Mouse (Mus musculus) embryonic facial prominence, embryonic 12.5 days (tissue): ENCODE results near the gene Mettl2. TPM values are rescaled to one million over a fixed set of nuclear protein-coding genes. Genes with fewer than 3 reads are reported as not detected.

ENCODE experiments used
- ATAC-seq: fragments of 200-750 bp; cut with Nextera tagmentation; 2 replicates; pipeline ENCODE4 v1.8.0; 2017; ENCODE audit not compliant: insufficient number of reproducible peaks, insufficient read depth, low FRiP score, low TSS enrichment
- H3K27ac ChIP-seq: fragments of 300-500 bp; sonication (generic); 2 replicates; pipeline ENCODE4 v1.5.1; 2016; ENCODE audit warnings: mild to moderate bottlenecking
- H3K27me3 ChIP-seq: fragments of 300-500 bp; sonication (generic); 2 replicates; pipeline ENCODE4 v1.6.1; 2016; ENCODE audit warnings: mild to moderate bottlenecking, moderate library complexity
- H3K36me3 ChIP-seq: fragments of 300-500 bp; sonication (generic); 2 replicates; pipeline ENCODE4 v1.6.1; 2016; ENCODE audit warnings: mild to moderate bottlenecking
- H3K4me1 ChIP-seq: fragments of 300-500 bp; sonication (generic); 2 replicates; pipeline ENCODE4 v1.6.1; 2016
- H3K4me2 ChIP-seq: fragments of 300-500 bp; sonication (generic); replicated peaks from 2 replicates; pipeline ENCODE4 v1.6.1; 2016; ENCODE audit warnings: mild to moderate bottlenecking, moderate library complexity
- H3K4me3 ChIP-seq: fragments of 300-500 bp; sonication (generic); 2 replicates; pipeline ENCODE4 v1.5.1; 2016; ENCODE audit warnings: mild to moderate bottlenecking
- H3K9ac ChIP-seq: fragments of 300-500 bp; sonication (generic); 2 replicates; pipeline ENCODE4 v1.6.1; 2016; ENCODE audit warnings: mild to moderate bottlenecking, moderate library complexity
- H3K9me3 ChIP-seq: fragments of 300-500 bp; sonication (generic); 2 replicates; pipeline ENCODE4 v1.6.1; 2016; ENCODE audit warnings: mild to moderate bottlenecking, moderate library complexity
- WGBS: fragments of 180-500 bp; shearing (Covaris S2); methylation state at CpG from one replicate; pipeline ENCODE4 v1.1.7; 2016; 5-methylcytosine and 5-hydroxymethylcytosine counted together
- polyA plus RNA-seq: library from polyadenylated mRNA; unstranded; fragments of >200 nt; fragmentation: Nextera tagmentation; extraction: Ambion mirVana; gene quantifications from 2 replicates; pipeline ENCODE4 v1.2.1, GENCODE M21; 2016

Mettl2 gene
- polyA plus RNA-seq, 1 experiment from 2014 or later = 51.2 TPM

DNA sequence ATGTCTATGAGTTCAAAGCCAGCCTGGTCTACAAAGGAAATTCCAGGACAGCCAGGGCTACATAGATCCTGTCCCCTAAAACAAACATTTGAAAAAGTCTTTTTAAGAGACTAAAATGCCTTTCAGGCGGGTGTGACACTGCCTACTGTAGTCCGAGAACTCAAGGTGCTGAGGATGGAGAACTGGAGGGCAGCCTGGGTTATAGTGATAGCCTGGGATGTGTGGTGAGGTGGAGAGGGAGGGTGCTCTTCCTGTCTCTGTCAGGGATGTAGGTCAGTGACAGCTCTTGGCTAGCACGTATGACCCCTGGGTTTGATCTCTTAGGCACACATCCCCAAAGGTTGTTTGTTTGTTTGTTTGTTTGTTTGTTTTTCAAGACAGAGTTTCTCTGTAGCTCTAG, 17.9 kb downstream of the Mettl2 start:
- Histone ChIP-seq H3K9me3 (no peaks in the 10 kb centered on the region), H3K36me3 (peaks cover 20% of the 10 kb centered on the region), H3K9ac (no peak overlapping the region), H3K4me2 (no peak overlapping the region), H3K27ac (no peak overlapping the region), H3K27me3 (no peaks in the 10 kb centered on the region), H3K4me3 (no peak overlapping the region), H3K4me1 (no peaks in the 10 kb centered on the region)
- WGBS = 84% methylated on average over 3 of the region's 3 CpGs
- no peak for ATAC-seq

DNA sequence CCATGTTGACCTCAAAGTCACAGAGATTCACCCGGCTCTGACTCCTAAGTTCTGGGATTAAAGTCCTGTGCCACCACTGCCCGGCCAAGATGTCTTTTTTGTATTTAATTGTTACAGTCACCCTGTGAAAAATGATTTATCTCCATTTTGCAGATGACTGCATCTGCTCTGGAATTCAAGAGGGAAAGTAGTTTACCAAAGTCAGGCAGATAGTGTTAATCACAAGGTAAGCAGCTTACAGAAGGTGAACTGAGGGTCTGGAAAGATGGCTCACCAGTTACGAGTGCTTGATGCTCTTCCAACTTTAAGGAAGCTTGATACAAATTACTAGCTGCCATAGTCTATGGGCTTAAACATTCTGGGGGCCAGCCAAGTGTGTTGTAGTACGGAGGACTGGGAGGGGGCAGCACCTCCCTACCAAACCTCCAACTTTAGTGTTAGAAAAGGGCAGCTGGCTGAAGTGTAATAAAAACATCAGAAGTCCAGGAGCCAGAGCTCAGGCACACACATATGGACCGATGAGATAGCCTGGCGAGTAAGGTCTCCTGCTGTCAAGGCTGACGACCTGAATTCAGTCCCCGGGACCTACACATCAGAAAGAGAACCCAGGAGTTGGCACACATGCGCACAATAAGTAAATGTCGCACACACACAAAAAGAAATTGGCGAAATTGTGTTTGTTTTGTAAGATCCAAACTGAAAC, 18.4 kb downstream of the Mettl2 start:
- 78% methylated on average over 11 of the region's 11 CpGs for WGBS
- H3K4me3 ChIP-seq = no peak overlapping the region
- H3K36me3 ChIP-seq = peaks cover 15% of the 10 kb centered on the region
- no peak overlapping the region for H3K9ac ChIP-seq
- no peaks in the 10 kb centered on the region for H3K27me3 ChIP-seq
- H3K27ac ChIP-seq = no peak overlapping the region
- H3K9me3 ChIP-seq = no peaks in the 10 kb centered on the region
- no peak for ATAC-seq
- H3K4me1 ChIP-seq = no peaks in the 10 kb centered on the region
- no peak overlapping the region for H3K4me2 ChIP-seq

DNA sequence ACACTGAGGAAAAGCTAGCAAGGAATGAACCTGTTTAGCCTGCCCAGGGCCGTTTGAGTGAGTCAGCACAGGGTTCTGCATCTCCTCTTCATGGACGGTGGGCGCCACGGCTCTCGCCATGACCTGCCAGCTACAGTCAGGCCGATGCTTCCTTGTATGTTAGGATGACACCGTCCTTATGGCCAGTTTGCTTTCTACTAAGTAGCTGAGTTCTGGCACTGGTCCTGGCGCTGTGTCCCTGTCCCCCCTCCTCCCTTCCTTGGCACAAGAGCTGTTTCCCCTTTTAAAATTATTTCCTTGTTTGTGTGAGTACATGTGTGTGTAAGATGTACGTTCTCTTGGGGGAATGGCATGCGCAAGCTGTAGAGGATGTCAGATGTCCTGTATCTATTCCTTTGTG, 19.0 kb downstream of the Mettl2 start:
- H3K27me3 ChIP-seq = no peaks in the 10 kb centered on the region
- H3K27ac ChIP-seq = no peak overlapping the region
- H3K4me1 ChIP-seq = no peaks in the 10 kb centered on the region
- 85% methylated on average over 10 of the region's 10 CpGs for WGBS
- H3K36me3 ChIP-seq = peaks cover 9% of the 10 kb centered on the region
- H3K9ac ChIP-seq = no peak overlapping the region
- no peaks in the 10 kb centered on the region for H3K9me3 ChIP-seq
- no peak for ATAC-seq
- no peak overlapping the region for H3K4me3 ChIP-seq
- no peak overlapping the region for H3K4me2 ChIP-seq

DNA sequence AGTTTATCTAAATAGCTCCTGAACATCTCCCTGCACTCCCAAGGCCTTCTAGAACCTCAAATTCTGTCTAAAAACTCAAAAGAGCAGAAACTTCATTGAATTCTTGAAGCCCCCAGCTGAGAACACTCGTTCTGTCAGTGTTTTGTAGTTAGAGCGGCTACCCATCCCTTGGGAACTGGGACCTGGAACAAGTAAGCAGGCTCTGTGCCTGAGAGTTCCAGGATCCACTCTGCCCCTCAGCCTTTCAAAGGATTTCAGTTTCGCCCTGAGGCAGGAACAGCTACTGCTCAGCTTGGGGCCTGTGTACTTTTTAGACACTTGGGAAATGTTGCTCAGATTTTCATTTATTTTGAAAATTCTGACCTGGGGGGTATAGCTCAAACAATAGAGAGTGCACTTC, 20.4 kb downstream of the Mettl2 start, which contains the start of gene Gm10842:
Gm10842 (plus strand) TSS at position 301 of the 400 bp plus-strand sequence.
- H3K9me3 ChIP-seq = no peaks in the 10 kb centered on the region
- H3K27ac ChIP-seq = no peak within 1 kb of the TSS
- H3K9ac ChIP-seq = no peak within 1 kb of the TSS
- H3K27me3 ChIP-seq = peaks cover 6% of the 10 kb centered on the region; the same call in 1 of the 2 replicates
- whole genome bisulfite sequencing = 69% methylated on average over 3 of the region's 3 CpGs
- no peak within 1 kb of the TSS for H3K4me3 ChIP-seq
- H3K4me2 ChIP-seq = no peak within 1 kb of the TSS
- H3K36me3 ChIP-seq = no peaks in the 10 kb centered on the region
- no peak for ATAC-seq
- peaks cover 2% of the 10 kb centered on the region; the same call in 1 of the 2 replicates for H3K4me1 ChIP-seq

DNA sequence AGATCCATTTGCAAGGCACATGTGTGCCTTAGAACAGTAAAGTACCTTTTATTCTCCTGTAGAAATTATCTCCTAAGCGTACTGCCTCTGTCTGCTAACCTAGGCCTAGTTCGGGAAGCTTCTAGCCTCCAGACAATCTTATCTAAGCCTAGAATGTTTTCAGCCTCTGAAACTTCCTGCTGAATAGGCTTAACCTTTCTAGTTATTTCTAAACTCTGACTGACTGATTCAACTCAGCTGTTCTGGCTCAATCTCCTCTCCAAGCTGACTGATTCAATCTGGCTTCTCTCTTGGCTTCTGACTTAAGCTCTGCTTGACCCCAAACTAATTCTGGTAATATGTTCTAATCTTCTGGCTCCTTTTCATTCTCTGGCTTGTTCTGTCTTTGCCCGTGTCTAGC, 23.1 kb downstream of the Mettl2 start:
- WGBS = 69% methylated on average over 3 of the region's 3 CpGs
- Histone ChIP-seq H3K27ac (no peak overlapping the region), H3K9ac (no peak overlapping the region), H3K27me3 (peaks cover 9% of the 10 kb centered on the region; the same call in 1 of the 2 replicates), H3K36me3 (no peaks in the 10 kb centered on the region), H3K4me3 (no peak overlapping the region), H3K9me3 (no peaks in the 10 kb centered on the region), H3K4me2 (no peak overlapping the region), H3K4me1 (peaks cover 23% of the 10 kb centered on the region)
- ATAC-seq = no peak

DNA sequence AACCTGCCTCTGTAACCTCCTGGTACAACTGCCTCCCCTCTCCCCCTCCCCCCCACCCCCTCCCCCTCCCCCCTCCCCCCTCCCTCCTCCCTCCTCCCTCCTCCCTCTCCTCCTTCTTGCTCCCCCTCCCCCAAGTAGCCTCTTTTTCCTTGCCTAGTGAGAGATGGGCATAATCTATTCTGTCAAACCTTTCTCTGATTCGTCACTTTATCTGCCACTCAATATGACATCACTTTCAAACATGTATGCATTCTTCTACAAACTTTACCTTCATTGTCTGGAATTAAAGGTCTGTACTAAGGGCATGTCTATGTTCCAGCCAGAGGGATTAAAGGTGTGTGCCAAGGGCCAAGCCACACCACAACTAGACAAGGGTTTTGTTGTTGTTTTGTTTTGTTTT, 23.5 kb downstream of the Mettl2 start:
- WGBS = 91% methylated on average over 1 of the region's 1 CpGs
- H3K27ac ChIP-seq = no peak overlapping the region
- H3K4me3 ChIP-seq = no peak overlapping the region
- peaks cover 9% of the 10 kb centered on the region; the same call in 1 of the 2 replicates for H3K27me3 ChIP-seq
- H3K9ac ChIP-seq = no peak overlapping the region
- no peak for ATAC-seq
- H3K4me2 ChIP-seq = no peak overlapping the region
- no peaks in the 10 kb centered on the region for H3K9me3 ChIP-seq
- peaks cover 23% of the 10 kb centered on the region for H3K4me1 ChIP-seq
- H3K36me3 ChIP-seq = no peaks in the 10 kb centered on the region

DNA sequence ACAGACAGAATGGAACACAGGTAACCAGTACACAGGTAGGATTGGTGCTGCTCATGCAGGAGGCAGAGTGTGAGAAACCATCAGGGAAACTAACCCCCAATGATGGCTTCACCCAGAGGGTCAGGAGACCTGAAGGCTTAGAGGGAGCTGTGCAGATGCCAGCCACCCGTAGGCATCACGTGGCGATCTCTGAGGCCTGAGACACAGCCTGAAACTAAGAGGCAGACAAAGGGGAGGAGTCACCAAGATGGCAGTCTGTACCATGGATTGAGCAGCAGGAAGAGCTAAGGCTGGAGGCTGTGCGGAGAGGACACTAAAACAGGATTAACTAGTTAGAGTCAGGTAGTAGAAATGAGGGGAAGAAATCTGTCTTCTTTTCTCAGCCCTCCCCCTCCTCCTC, 24.5 kb downstream of the Mettl2 start:
- Histone ChIP-seq H3K9ac (no peak overlapping the region), H3K4me2 (no peak overlapping the region), H3K4me3 (no peak overlapping the region), H3K4me1 (peaks cover 26% of the 10 kb centered on the region), H3K9me3 (no peaks in the 10 kb centered on the region), H3K36me3 (no peaks in the 10 kb centered on the region), H3K27me3 (peaks cover 9% of the 10 kb centered on the region; the same call in 1 of the 2 replicates), H3K27ac (no peak overlapping the region)
- no peak for ATAC-seq
- WGBS = 60% methylated on average over 4 of the region's 4 CpGs

DNA sequence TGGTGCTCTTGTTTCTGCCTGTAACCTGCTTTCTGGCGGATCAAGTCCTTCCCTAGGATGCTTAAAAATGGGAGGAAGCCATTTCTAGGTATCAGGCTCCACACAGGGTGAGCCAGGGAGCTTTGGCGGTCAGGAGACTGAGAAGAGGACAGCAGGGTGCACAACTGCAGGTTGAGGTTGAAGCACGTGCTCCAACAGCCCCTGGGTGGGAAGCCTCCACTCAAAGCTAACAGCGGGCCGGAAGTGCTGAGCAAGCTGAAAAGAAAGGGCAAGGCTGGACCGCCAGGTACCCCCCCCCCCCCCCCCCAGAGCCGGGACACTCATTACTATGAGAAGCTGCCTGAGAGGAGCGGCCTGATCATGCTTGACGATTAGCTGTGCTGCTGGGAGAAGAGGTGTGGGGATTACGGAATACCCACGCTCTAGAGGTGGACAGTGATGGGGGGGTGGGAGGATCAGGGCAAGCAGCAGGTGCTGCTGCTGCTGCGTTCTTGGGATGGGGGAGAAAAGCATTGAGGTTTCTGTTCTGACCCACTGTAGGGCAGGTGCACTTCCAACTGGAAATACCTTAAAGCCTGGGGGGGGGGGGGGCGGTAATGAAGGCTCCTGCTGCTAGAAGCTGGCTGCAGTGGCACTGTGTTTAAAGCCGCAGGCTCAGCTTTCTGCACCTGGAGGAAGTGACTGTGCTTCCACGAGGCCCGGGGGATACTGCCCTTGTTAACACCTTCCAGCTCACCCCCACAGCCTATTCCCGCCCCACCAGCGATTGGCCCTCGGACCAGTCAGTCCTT, 25.2 kb downstream of the Mettl2 start:
- H3K4me3 ChIP-seq = no peak overlapping the region
- 19% methylated on average over 18 of the region's 19 CpGs for WGBS
- no peak for ATAC-seq

DNA sequence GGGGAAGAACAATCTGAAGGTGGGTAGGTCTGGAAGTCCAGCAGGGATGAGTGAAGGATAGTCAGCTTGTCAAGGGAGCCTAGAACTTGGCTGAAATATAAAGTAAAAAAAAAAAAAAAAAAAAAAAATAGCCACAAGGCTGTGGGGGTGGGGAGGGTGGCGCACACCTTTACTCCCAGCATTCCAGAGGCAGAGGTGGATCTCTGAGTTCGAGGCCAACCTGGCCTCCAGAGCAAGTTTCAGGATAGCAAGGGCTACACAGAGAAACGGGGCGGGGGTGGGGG, 25.7 kb downstream of the Mettl2 start:
- WGBS = no CpG with 5 or more reads among the region's 4 CpGs
- Histone ChIP-seq H3K4me2 (no peak overlapping the region), H3K36me3 (no peaks in the 10 kb centered on the region), H3K9me3 (no peaks in the 10 kb centered on the region), H3K27me3 (peaks cover 9% of the 10 kb centered on the region; the same call in 1 of the 2 replicates), H3K27ac (no peak overlapping the region), H3K9ac (no peak overlapping the region), H3K4me3 (no peak overlapping the region), H3K4me1 (peaks cover 33% of the 10 kb centered on the region)
- ATAC-seq = no peak

More for the DNA sequence above, 25.2 kb downstream of the Mettl2 start:
- H3K4me2 ChIP-seq = 0 out of 2 replicates have a peak overlapping the region, but pooled peaks have one; percentile 9
- no peak overlapping the region for H3K27ac ChIP-seq
- H3K36me3 ChIP-seq = no peaks in the 10 kb centered on the region
- peaks cover 32% of the 10 kb centered on the region for H3K4me1 ChIP-seq
- peak overlapping the region; percentile 20; the same call in 1 of the 2 replicates for H3K9ac ChIP-seq
- peaks cover 9% of the 10 kb centered on the region; the same call in 1 of the 2 replicates for H3K27me3 ChIP-seq
- no peaks in the 10 kb centered on the region for H3K9me3 ChIP-seq

DNA sequence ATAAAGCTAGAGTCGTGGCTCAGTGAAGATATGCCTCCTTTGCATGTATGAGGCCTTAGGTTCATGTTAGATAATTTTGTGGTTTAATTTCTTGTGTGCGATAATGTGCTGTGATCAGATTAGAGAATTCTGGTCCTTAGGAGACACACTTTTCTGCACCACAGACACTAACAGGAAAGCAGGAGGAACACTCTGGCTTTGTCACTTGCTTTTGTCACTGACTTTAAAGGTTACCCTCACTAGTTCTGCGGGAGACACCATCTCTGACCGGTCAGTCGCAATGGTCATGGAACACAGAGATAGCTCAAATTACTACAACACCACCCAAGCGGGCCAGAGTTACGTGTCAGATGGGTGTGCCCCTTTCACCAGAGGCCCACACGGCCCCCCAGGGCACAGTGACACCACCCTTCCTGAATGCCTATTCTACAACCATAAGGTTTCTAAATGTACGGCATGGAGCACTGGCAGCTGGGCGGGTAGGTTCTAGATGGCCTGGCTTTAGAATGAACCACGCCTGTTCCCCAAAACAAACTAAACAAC, 26.2 kb downstream of the Mettl2 start:
- Histone ChIP-seq H3K27me3 (peaks cover 9% of the 10 kb centered on the region; the same call in 1 of the 2 replicates), H3K36me3 (no peaks in the 10 kb centered on the region), H3K27ac (no peak overlapping the region), H3K4me2 (no peak overlapping the region), H3K4me3 (no peak overlapping the region), H3K4me1 (peaks cover 33% of the 10 kb centered on the region), H3K9me3 (no peaks in the 10 kb centered on the region), H3K9ac (no peak overlapping the region)
- WGBS = 43% methylated on average over 11 of the region's 11 CpGs
- no peak for ATAC-seq

DNA sequence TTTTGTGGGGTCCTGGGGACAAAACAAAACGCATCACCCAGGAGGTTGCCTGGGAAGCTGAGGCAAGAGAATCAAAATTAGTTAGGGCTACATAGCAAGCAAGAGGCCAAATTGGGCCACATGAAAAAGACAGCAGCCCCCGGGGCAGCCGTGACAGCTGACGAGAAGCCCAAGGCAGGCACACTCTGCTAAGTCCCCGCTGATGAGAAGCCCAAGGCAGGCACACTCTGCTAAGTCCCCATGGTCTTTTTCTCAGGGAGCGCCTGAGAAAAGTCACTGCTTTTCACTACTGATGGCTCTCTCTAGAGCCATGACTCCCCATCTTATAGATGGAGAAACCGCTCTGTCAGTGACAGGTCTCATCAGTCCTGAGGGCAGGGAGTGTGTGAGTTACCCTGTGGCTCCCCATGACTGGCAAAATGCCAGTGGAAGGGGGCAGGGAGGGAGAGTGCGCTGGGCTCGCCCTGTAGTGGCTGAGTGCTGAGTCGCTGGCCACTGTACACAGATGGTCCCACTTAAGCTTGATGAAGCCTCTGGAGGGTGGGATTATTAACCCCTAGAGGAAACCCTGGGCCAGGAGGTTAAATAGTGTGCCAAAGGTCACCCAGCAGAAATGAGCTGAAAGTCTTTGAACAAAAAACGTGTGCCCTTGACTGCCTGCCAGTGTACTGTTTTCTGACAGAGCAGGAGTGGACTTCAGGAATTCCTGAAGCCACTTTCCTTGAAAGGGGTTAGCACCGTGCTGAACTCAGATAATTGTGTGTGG, 27.0 kb downstream of the Mettl2 start:
- Histone ChIP-seq H3K36me3 (no peaks in the 10 kb centered on the region), H3K27me3 (peaks cover 9% of the 10 kb centered on the region; the same call in 1 of the 2 replicates), H3K9me3 (no peaks in the 10 kb centered on the region), H3K9ac (no peak overlapping the region), H3K4me2 (no peak overlapping the region), H3K27ac (0 out of 2 replicates have a peak overlapping the region, but pooled peaks have one; percentile 1), H3K4me1 (peaks cover 33% of the 10 kb centered on the region), H3K4me3 (no peak overlapping the region)
- ATAC-seq = no peak
- 7% methylated on average over 12 of the region's 12 CpGs for WGBS
